Comparison of ENCODE assay signal across 15 mouse cellular contexts in the genomic region with DNA sequence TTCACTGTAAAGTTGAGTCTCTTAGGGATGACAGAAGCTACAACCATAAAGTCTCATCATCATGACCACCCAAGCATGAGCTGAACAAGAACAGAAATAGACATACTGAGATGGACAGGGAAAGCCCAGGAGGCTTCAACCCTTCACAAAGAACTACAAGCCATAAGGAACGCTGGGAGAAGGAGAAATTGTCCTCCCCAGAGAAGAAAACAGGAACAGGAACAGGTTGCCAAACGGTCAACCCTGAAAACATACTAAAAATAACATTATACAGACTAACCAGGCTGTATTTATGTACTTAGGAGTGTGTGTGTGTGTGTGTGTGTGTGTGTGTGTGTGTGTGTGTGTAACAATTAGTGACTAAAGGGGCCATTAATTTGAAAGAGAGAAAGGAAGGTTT.
"Had no signal": no experiment of that assay in that cellular context is flagged by ENCODE, and none has a peak within 500 bp of the region (broad histone marks: within the 10 kb centered on the region; RNA-seq: fewer than 3 reads in every experiment).

No protein-coding gene starts in this region.

- H3K36me3 ChIP-seq: neural tube, embryonic 15.5 days; stomach, embryonic 15.5 days had no signal

- H3K27me3 ChIP-seq: neural tube, embryonic 15.5 days; stomach, embryonic 15.5 days had no signal

- H3K4me1 ChIP-seq: stomach, embryonic 15.5 days had no signal

- H3K9me3 ChIP-seq: neural tube, embryonic 15.5 days; stomach, embryonic 15.5 days had no signal

- H3K4me3 ChIP-seq: neural tube, embryonic 15.5 days; stomach, embryonic 15.5 days had no signal

- H3K4me2 ChIP-seq: neural tube, embryonic 15.5 days; stomach, embryonic 15.5 days had no signal

- H3K27ac ChIP-seq: neural tube, embryonic 15.5 days; stomach, embryonic 15.5 days; stomach, postnatal 0 days had no signal

- DNase-seq: retina, postnatal 1 day; right cerebral cortex, adult 18-20 months; right cerebral cortex, postnatal 14 days; right cerebral cortex, postnatal 25 days; right cerebral cortex, postnatal 4 days; spleen, adult 18-20 months; thymus, adult 18-20 months; thymus, adult 2 months; thymus, postnatal 14 days; thymus, postnatal 25 days; thymus, postnatal 36 days; thymus, postnatal 4 days had no signal

- H3K9ac ChIP-seq: neural tube, embryonic 15.5 days; stomach, embryonic 15.5 days had no signal
